Mouse (Mus musculus): ENCODE data around the gene Ube2d2b.

Ube2d2b gene

DNA sequence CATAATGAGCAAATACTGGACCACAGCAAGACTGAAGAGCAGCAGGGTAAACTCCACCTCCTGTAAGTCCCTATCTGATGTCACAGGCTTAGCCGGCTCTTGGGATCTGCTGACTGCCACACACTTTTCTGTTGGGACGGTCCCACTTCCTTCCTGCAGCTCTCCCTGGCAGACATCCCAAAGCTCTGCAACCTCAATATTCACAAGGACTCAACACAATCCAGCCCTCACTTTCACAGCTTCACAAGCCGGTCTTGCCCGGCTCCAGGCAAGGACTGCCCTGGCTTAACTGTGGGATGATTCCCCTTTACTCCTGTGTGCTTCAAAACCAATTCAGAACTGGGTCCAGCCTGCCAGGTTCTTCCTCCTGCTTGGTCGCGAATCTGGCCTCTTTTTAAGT is 23.9 kb downstream of the Ube2d2b start:
- in situ Hi-C loops (cut with MboI; ENCODE audit: unreplicated experiment in 2 of 2): no loop called here

DNA sequence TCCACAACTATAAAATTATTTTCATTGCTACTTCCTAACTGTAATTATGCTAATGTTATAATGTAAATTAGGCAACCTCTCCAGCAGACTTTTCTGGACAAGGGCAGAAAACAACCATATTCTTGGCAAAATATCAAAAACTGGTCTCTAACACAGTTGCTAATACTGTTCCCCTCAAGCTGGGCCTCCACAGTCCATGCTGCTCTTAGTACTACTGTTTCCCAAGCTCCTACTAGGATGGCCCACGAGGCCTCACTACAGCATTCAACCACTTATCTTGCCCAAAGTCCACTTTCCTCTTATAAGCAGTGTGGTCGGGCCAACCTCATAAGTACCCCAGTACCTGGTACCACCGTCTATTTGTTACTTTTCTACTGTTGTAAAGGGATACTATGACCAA is 24.7 kb downstream of the Ube2d2b start:
- in situ Hi-C loops (cut with MboI; ENCODE audit: unreplicated experiment in 2 of 2): no loop called here

GRCm38 (mm10) chr5:107855546-107855945 is 25.6 kb downstream of the Ube2d2b start:
- in situ Hi-C loops (cut with MboI; ENCODE audit: unreplicated experiment in 2 of 2): no loop called here

DNA sequence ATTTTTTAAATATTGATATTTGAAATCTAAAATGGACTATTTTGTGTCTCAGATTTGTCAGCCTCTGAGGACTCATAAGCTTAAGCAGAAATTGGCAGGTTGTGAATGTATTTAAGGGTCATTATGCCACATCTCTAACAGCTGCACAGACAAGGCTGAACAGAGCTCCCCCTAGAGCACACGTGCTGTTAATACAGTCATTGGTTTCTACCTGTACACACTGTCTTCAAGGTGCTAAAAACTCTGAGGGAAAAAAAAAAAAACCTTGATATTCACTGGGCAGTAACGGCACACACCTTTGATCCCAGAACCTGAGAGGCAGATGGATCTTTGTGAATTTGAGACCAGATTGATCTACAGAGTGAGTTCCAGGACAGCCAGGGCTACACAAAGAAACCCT is 29.1 kb downstream of the Ube2d2b start:
- in situ Hi-C loops (cut with MboI; ENCODE audit: unreplicated experiment in 2 of 2): no loop called here

- in situ Hi-C loops (cut with MboI; ENCODE audit: unreplicated experiment in 2 of 2): no loop called here
These were observed 34.1 kb downstream of the Ube2d2b start for GRCm38 (mm10) chr5:107863971-107864370.

DNA sequence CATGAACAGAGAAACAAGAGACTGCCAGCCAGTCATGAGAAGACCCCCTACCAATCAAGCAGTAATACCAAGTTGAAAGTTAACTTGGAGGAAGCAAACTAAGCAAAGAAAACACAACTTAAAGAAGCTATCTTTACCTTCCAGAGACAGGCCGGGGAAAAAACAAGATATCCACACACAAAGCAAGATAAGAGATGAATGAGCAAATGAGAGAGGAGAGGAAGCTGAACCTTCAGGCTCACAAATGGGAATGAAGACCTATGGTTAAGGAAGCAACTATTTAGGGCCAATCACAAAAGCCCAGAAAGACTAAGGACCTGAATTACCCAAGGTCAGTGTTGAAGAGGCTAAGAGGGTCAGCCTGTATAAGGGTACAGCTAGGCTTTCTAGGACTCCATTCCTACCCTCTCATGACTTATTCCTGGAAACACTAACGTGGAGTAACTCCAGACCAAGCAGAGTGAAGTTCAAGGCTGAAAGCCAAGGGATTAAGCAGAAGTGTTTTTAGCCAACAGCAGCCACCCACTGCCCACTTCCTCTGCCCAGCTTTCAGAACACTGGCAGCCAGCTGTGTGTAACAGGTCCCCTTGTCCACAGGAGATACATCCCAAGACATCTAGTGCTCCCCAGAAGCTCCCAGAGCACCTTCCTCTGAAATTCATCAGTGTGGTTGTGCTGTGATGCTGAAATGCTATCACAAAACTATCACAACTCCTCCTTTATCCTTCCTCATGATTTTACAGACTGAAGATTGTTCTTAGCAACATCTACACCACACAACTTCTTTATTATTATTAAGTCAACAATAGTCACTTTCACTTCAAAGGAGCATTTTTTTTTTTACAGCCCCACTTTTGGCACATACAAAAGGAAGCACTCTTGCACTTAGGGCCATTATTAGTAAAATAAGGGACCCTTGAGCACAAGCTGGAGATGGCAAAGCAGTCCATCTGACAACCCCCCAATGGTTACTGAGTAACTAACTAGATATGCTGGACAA is 36.5 kb downstream of the Ube2d2b start:
- in situ Hi-C loops (cut with MboI; ENCODE audit: unreplicated experiment in 2 of 2): no loop called here

DNA sequence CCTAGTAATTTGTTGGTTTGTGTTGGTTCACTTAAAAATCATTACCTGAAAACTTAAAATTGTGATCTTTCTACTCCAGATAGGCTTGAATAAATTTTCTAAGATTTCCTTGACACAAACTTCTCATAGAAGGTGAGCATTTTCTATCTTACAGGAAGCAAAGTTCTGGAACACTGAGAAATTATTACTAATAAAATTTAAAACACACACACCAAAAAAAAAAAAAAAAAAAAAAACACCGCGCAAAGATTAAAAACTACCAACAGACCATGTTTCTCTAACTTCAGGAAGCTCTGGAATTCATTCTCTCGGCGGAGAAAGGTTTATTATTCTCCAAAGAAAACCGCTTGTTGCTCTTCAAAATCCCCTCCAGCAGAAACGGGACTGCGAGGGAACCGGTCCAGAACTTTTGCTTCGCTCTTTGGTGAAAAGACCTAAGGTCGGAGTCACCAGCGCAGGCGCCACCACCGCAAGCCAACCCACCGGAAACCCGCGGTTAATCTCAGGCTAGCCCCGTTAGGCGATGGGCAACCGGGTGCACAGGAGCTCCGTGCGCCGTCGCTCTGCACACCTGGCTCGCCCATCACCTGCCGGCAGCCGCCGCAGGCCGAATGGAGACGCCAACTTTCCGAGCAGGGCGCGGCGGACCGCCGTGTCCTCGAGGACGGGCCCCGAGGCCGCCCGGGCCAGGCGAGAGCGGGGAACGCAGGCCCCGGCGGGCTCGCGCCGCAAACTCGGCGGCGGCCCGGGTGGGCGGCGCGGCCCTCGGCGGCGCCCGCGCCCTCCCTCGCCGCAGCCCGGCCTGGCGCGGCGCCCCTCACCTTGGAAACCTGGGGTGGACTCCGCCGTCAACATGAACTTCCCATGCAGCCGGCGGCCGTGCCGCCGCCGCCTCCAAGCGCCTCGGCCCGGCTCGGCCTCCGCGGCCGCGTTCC is 38.3 kb downstream of the Ube2d2b start:
- in situ Hi-C loops (cut with MboI; ENCODE audit: unreplicated experiment in 2 of 2): no loop called here

DNA sequence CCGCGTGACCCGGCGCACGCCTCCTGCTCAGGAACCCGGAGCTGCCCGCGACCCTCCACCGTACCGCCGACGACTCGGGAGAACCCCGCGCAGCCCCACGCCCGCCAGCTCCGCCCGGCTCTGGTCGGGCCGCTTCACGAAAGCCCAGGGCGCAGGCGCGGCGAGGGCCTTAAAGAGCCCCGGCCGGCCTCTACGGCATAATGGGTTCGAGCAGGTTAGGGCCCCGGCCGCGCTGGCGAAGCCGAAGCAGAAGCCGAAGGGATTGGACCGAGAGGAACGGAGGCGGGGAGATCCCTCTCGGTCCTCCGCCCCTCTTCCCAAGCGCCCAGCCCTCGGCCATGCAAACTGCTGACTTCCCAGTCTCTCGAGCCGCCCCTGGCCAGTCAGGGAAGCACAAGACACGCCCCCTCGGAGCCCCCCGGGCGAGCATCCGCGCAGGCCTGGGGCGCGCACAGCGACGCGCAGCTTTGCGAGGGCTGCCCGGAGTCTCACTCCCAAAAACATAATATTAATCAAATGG is 39.1 kb downstream of the Ube2d2b start:
- in situ Hi-C loops (cut with MboI; ENCODE audit: unreplicated experiment in 2 of 2): no loop called here

GRCm38 (mm10) chr5:107869701-107870100 is 39.8 kb downstream of the Ube2d2b start:
- in situ Hi-C loops (cut with MboI; ENCODE audit: unreplicated experiment in 2 of 2): no loop called here

- in situ Hi-C loops (cut with MboI; ENCODE audit: unreplicated experiment in 2 of 2): no loop called here
These were observed 43.4 kb downstream of the Ube2d2b start for GRCm38 (mm10) chr5:107873330-107873729.

GRCm38 (mm10) chr5:107873886-107874302 is 44.0 kb downstream of the Ube2d2b start:
- in situ Hi-C loops (cut with MboI; ENCODE audit: unreplicated experiment in 2 of 2): no loop called here

GRCm38 (mm10) chr5:107874561-107875260 is 44.8 kb downstream of the Ube2d2b start, which contains the start of gene Evi5:
Gene Evi5, minus strand, starts transcription at chr5:107875107.
- in situ Hi-C loops (cut with MboI; ENCODE audit: unreplicated experiment in 2 of 2): no loop called here

- in situ Hi-C loops (cut with MboI; ENCODE audit: unreplicated experiment in 2 of 2): no loop called here
These were observed 45.3 kb downstream of the Ube2d2b start for GRCm38 (mm10) chr5:107875261-107875611.

DNA sequence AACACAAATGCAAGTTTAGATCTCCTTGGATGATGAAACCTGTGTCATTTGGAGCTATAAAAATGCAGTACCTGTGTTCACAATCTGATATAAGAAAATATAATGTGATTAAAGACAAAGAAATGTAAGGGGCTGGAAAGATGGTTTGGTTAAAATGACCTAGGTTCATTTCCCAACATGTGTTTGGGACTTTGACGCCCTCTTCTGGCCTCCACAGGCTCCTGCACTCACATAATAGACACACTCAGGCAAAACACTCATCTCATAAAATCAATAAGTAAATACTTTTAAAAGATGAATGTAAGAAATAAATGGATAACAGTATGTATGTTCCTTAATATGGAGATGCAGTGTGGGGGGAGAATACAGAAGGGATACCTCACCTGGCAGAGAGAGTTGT is 47.2 kb downstream of the Ube2d2b start:
- in situ Hi-C loops (cut with MboI; ENCODE audit: unreplicated experiment in 2 of 2): no loop called here

GRCm38 (mm10) chr5:107880710-107881109 is 50.8 kb downstream of the Ube2d2b start:
- in situ Hi-C loops (cut with MboI; ENCODE audit: unreplicated experiment in 2 of 2): no loop called here

Data from v-Abl transformed pro-B cells (cell line).